Mouse (Mus musculus) cerebellum, adult (tissue): ENCODE measurements around the gene Ly6g6e.
A peak's percentile ranks its signal among the peaks of the same experiment; 100 is the strongest.

Source experiments
- ATAC-seq: cut with Nextera tagmentation; 2 replicates; pipeline ENCODE4 v1.9.2; 2017; ENCODE audit warnings: mild to moderate bottlenecking, moderate library complexity, mixed read lengths; ENCODE audit not compliant: insufficient number of reproducible peaks, low FRiP score, low TSS enrichment

Gene Ly6g6e

DNA sequence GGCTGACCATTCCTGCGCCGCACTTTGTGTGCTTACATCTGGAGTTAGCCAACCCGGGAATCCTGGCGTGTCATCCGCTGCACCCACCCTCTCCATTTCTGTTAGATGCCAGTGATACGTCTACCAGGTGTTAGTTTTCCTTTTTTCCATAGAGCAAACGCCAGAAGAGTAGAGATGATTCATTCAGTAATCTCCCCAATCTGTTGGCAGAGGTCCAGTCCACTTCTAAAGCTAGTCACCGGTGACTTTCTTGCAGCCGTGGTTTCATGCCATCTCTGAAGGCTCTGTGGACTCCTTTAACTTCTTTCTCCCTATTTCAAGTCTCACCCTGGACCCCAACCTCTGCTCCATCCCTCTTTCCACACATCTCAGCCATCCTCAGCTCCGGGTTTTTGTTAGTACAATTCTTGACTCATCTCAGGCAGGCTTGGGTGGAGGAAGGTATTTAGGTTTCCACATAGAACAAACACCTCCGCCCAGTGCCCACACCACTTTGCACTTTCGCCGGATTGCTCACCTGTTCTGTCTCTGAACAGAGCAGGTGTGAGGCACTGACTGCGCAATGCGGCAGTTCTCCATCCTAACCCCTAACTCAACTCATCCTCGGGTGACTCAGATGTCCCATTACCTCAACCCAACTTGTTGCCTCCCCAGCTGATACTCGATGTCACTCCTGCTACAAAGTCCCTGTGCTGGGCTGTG lies 8.3 kb upstream of the Ly6g6e start:
- no peak for ATAC-seq

DNA sequence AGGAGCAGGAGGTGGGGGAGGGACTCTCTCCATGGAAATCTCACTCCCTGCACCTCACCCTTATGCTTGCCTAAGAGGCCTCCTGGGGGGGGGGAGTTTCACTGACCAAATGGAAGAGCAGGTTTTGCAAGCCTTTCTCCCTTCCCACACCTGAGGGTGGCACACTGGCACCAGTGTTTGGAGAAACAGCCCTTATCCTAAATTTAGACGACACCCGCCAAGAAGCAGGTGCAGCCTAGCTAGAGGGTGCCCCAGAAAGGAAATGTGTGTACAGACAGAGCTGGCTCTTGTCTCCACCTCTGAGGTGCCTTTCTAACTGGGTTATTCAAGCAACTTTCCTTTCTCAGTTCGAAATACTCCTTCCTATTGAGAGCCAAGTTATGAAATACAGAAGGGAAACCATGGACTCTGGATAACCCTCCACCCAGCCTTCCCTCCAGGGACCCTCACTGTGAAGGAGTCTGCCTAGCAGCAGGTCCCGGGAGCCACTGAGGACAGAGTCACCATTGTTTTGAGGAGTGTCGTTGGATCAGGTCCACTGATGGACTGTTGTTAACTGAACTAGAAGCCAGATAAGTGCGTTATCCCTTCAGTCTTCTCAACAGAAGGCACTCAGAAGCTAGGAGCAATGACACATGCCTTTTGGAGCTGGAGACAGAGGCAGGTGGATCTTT lies 6.0 kb upstream of the Ly6g6e start:
- ATAC-seq: peak; percentile 87

DNA sequence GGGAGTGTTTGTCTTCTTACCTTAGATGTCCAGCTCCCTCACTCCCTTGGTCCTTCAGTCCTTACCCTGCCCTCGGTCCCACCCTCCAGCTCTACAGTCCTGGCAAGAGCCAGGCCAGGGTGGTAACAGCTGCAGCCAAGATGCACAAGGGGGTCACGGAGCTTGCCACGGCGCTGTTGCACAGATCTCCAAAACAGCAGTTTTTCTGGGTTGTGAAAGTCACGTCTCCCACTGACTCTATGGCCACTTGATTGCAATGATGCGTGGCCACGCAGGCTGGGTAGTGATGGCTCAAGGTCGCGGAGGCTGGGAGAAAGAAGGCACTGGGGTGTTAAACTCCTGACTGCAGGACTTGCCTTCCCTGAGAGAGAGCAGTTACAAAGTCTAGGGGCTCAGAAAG lies 5.2 kb upstream of the Ly6g6e start:
- ATAC-seq: no peak

DNA sequence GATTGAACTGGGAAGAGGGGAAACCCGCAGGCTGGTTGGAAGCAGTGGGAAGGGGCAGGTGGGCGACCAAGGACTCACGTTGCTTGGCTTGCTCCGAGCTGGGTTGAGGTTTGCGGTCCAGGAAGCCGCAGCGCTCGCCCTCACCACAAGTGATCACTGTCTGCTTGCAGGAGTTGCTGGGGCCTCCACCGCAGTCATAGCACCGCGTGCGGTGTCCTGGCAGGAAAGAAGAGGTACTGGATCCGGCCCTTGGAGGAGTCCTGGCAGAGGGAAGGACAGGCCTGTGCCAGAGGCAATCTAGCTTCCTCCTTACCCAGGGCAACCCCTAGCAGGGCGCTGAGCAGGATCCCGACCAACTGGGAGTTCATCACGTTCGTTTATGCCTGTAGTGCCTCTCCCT lies 2.6 kb upstream of the Ly6g6e start:
- peak; percentile 57 for ATAC-seq

DNA sequence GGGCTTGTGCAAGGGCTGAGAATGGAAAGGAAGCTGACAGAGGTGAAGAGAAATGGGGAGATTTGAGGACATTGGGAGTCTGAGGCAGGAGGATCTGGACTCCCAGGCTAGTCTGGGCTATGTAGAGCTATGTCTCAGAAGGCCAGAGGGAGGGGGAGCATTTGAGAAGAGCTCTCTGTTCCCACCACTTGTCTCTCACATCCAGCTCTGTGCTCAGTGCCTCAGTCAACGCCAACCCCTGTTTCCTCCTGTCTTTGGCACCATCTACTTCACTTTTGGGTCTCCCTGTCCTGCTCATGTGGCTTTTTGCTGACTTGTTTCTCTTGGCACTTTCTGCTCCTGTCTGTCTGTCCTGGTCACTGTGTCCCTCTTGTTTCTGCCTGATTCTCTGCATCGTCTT lies 583 bp downstream of the Ly6g6e start:
- ATAC-seq: no peak

DNA sequence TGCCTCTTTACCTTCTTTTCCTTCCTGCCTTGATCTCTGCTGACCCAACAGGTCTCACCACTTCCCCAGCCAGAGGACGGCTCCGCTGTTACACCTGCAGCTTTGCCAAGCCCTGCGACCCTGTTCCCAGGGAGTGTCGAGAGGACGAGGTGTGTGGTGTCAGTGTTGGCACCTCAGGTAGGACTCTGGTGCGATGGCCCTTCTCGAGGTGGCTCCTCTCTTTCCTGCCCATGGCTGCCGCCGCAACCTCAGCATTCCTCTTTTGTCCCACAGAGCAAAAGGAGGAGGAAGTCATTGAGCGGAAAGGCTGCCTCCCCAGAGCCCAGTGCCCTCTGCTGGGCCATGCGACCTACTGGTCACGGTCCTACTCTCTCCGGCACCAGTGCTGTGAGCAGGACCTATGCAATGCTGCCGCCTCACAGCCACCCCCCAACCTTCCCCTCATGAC lies 1.1 kb downstream of the Ly6g6e start, which contains the start of gene Ly6g6d:
Gene Ly6g6d, minus strand, starts transcription at position 280 of the 448 bp plus-strand sequence.
- ATAC-seq: peak; percentile 46; the same call in 1 of the 2 replicates

DNA sequence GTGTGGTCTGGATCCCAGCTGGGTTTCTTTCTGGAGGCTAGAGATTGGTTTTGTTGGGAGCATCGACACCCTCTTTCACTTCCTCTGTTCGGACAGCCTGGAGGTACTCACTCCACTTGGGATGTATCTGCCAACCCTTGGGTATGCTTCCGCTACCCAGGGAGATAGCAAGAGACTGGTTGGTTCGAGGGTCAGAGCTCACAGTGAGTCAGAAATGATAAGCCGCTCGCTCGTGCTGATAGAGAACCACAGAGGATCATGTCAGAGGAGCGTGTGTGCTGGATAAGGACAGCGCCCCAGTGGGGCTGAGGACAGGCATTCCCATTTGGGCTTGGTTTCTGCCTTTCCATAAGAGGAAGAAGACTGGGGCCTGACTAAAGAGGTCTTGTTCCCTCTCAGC lies 3.1 kb downstream of the Ly6g6e start:
- no peak for ATAC-seq

DNA sequence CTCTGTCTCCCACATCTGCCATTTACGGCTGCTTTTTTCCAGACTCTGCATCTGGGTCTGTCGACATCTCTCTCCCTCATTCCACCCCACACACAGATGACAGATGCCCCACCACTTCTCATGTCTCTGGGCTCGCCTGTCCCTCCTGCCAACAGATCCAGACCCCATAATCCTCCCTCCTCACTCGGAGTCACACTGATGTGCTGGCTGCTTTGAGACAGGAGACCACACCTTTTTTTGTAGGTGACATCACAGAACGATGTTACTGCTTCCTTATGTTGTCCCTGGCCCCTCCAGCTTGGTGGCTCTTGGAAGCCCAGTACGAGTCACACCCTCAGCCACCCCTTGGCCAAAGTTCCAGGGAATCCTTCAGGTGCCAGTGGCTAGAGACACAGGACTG lies 3.5 kb downstream of the Ly6g6e start:
- ATAC-seq: no peak

DNA sequence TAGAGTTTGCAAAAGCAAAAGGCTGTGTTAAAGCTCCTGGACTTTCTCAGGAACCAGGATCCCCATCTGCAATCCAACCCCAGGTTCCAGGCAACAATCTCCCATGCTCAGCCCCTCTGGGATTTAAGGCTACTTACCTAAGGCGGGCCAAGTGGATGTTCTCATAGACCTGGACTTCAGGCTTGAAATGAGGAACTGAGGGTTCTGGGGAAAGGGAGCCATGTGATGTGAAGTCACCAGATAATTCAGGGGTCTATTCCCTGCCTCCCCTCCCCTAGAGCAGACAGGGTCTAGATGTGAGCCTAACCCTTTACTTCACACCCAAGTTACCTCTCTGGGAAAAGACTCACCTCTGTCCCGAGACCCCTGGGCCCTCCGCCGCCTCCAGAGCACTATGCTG lies 4.0 kb downstream of the Ly6g6e start:
- ATAC-seq: no peak

DNA sequence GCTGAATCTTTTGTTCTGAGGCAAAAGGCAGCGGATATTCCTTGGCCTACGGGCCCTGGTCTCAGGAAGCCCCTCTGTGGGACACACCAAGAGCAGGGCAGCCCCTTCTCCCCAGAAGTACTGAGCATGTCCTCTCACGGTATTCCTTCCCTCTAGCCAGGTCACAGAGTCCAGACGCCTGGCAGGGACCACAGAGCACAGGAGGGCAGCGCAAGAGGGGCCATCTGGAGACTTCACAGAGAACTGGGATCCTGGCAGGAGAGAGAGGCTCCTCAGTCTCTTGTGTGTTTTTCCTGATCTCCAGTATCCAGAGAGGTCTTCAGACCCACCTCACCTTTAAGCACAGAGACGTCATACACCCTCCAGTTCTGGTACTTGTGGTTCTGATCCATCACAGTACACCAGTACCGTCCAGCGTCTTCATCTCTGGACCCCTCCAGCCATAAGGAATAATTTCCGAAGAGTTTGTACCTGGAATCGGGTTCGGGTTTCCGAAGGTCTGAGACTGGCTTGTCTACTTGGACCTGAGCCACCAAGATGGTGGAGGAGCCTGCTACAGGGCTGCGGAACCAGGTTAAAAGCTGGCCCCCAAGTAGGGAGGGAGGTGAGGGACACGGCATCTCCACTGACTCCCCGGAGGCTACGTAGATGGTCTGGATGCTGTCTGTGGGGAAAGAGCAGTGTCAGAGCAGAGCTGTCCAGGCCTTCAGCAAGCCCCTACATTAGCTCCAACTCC lies 6.3 kb downstream of the Ly6g6e start:
- peak; percentile 65; the same call in 1 of the 2 replicates for ATAC-seq

DNA sequence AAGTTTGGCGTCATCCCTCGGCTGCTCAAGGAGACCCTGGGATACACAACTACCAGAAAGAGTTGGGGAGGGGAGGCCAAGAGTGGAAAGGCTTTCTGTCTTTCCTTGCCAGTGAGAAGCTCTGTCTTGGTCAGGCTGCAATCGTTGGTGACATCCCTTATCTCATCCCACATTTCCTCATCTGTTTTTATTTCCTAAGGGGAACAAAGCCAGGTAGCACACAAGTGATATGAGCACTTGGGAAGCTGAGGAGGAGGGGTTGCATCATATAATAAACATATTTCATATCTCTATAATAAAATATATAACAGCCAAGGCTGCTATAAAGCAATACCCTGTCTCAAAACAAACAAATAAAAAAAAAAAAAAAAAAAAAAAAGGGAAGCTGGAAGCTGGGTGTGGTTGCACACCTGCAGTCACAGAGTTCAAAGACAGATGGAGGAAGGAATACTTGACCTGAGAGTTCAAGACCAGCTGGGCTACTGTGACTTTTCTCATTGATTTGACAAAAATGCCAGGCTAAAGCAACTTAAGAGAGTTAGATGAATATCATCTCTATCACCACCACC lies 7.3 kb downstream of the Ly6g6e start:
- no peak for ATAC-seq

DNA sequence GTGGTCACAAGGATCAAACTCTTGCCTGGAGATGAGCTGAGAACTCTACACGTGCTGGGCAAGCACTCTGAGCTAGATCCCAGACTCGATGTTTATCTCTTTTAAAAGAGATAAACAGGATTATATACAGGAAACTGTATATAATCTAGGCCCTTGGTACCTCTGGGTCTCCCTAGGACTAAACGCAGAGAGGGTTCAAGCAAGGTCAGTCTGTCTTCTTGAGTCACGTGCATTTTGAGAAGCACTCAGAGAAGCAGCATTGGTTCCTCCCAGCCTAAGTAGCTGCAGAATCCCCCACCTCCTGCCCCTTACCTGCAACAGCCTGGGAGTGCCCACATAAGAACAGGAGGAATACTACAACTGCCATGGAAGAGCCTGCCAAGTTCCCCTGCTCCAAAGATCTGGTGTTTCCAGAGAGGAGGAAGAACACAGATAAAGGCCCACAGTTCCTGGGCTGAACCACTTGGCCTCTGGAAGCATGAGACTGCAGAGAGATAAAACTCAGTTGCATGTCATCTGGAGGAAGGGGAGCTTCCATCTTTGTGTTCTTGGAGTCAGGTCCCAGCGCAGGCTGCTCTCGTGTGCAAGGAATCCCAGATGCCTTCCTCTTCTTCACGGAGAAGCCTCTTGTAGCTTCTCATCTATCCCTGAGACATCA lies 8.6 kb downstream of the Ly6g6e start, which contains the start of gene Ly6g6f:
Gene Ly6g6f, minus strand, starts transcription at position 403 of the 658 bp plus-strand sequence.
- no peak for ATAC-seq

DNA sequence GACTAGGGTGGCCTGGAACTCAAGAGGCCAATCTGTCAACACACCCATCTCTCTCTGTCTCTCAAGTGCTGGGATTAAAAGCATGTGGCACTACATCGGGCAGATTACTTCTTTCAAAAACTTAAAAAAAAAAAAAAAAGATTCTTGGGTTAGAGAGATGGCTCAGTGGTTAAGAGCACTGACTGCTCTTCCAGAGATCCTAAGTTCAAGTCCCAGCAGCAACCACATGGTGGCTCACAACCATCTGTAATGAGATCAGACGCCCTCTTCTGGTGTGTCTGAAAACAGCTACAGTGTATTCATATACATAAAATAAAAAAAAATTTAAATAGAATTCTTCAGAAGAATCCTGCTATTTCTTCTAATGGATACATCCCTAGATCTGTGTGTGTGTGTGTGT lies 11.4 kb downstream of the Ly6g6e start:
- ATAC-seq: no peak

DNA sequence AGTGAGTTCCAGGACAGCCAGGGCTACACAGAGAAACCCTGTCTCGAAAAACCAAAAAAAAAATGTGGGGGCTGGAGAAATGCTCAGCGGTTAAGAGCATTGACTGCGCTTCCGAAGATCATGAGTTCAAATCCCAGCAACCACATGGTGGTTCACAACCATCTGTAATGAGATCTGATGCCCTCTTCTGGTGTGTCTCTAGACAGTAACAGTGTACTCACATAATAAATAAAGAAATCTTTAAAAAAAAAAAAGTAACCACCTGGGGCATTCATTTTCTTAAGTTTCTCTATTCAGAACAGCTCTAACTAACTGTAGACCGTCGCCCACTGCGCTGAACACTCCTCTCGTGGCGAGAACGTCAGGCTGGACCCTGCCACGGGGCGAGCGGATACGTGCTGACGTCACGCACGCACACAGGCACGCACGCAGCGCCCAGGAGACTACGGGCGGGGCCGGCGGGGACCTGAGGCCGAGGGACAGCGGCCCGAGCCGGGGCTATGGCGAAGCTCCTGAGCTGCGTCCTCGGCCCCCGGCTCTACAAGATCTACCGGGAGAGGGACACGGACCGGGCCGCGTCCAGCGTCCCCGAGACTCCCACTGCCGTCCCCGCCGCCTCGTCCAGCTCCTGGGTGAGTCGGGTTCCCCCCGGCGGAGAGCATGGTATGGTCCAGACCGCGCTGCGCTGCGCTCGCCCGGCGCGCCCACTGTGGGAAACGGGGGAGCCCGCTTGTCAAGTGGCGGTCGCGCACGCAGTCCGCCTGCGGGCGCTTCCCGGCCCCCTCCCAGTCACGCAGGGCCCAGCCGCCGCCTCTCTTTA lies 12.3 kb downstream of the Ly6g6e start, which contains the start of gene Abhd16a:
Gene Abhd16a, plus strand, starts transcription at position 439 of the 820 bp plus-strand sequence.
- ATAC-seq: peak; percentile 83

DNA sequence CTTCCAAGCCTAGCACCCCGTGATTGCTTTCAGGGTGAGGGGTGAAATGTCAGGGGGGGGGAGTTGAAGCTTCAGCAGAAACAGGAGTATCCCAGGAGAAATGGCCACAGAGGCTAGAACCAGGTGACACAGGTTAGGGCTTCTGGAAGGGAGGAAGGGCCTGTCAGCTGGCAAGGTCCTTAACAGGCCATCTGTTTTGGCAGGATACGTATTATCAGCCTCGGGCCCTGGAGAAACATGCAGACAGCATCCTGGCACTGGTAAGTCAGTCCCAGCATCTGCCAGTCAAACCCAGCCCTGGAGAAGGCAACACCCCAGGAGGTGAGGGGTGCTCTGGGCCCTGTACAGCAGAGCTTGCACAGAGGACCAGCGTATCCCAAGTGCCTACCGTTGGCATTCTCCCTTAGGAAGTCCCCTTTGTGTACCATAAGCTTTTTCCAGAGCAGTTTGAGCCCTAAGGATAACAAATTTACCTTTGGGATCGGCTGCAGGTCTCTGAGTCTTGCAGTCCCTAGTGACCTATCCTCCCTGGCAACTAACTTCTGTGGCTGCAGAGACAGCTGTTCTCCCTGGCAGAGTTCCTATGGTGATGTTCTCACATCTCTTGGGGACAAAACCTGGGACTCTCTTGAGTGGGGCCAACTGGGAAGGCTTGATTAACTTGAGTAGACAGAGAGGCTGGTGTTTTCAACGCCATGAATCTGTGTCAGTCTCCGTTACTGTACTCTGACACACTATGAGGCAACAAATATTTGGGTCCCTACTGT lies 13.6 kb downstream of the Ly6g6e start:
- peak; percentile 83 for ATAC-seq

DNA sequence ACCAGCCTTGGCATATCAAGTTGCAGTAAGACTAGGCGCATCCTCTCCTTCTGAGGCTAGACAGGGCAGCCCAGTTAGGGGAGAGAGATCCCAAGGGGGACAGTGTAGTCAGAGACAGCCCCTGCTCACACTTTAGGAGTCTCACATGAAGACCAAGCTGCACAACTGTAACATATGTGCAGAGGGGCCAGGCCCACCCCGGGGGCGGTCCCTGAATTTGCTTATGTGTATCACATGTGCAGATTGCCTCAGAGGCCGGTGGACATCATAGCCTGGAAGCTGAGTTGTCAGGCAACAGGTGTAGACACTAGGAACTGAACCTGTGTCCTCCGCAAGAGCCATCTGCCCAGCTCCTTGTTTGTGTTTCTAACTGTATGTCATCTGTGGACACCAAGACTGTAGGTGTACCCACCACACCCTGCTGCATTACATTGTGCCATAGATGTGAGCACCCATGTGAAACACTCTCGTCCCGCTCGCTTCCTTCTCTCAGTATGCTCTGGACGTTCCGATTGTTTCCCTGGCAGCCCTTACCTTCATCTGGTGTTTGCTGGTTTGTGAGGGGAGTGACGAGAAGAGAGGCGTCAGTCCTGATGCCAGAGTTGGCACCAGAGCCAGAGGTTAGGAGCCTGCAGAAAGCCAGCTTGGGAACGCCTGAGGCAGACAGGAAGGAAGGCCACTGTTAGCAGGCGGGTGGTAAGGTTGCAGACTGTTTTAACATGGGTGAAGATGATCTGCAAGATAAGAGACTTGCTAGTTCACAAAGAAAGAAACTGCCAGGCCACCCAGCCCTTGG lies 15.9 kb downstream of the Ly6g6e start:
- ATAC-seq: no peak

DNA sequence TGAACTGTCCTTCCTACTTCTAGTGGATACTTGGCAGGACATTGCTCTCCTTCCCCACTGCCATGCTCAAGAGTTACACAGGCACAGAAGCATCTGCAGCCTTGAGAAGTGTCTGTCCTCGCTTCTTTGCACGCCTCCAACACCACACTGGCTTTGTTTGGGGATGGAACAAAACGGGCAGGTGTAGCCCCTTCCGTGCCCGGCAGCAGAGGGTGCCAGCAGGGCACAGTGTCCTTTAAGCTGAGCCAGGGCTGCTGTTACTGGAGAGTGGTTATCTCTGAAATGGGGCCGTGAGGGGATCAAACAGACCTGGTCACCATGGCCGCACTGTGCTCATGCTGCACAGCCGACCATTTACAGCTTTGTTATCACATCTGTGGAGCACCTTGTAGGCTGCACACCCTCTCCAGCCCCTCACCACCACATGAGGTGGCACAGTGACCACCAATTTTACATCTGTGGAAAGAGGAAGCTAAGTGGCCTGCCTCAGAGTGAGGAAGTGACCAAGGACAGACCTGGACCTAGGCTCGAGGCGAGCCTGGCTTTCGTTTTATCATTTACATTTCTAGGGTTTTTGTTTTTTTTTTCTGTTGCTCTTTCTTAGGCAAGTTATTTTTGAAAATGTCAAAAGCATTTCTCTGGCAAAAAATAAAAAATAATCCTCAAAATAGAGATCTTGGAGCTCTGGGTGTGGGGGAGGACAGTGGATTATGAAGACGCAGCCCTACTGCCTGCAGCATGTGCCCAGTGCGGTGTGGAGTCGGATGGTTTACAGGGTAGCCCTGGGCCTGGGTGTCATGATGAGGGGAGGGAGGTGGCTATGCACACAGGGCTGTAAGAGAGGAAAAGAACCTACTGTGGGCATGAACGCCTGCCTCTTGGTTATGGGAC lies 18.0 kb downstream of the Ly6g6e start:
- ATAC-seq: no peak
